In the genomic region with DNA sequence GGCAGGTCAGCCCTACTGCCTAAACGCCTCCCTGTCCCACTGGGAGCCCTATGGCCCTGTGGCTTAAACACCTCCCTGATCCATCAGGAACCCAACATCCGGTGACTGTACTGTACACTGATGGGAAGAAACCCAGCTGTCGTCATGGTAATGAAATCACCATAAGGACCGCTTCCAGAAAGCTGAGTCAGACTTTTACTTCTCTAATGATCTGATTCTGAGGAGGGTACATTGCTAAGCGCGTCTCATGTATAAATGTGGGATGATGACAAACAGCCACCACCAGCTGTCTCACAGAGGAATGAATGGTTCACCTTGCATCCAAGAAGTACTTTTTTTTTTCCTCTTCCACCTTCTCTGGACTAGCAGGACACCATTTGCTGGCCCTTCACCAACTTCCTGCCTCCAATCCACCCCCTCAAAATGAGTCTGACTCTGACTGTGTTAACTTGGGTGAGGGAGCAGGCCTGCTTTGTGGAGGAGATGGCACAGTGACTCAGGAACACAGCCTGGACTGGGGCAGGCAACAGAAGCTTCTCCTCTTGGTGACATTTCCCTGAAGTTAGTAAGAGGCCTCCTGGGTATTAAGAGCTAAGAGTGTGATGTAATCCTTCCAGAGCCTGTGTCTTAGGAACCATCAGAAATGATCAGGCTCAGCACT, we compare ENCODE assay signal across 8 mouse cellular contexts. TPM values are rescaled to one million over a fixed set of nuclear protein-coding genes. Genes with fewer than 3 reads are reported as not detected.
DNase-seq lines count a peak whose midpoint lies in the region; ATAC-seq and TF ChIP-seq lines count a peak whose summit lies in the region.

No protein-coding gene starts in this region.

- H3K4me3 ChIP-seq in C2C12 (ENCODE audit: insufficient read depth, poor library complexity, severe bottlenecking): no peak overlapping the region
- H3K4me3 ChIP-seq in embryonic facial prominence, embryonic 10.5 days: no peak overlapping the region
- no peak overlapping the region for H3K4me3 ChIP-seq in limb, embryonic 14.5 days (replicated peaks; ENCODE audit: low read length)

- peaks cover 83% of the 10 kb centered on the region for H3K4me1 ChIP-seq in embryonic facial prominence, embryonic 10.5 days
- H3K4me1 ChIP-seq in limb, embryonic 14.5 days (ENCODE audit: control insufficient read depth, insufficient read depth, low read length): peaks cover 64% of the 10 kb centered on the region

- no peak overlapping the region for H3ac ChIP-seq in C2C12 (ENCODE audit: control insufficient read depth, insufficient read length, low read depth)

- H3K27me3 ChIP-seq in C2C12 (ENCODE audit: control insufficient read depth, insufficient read depth, insufficient read length): no peaks in the 10 kb centered on the region
- H3K27me3 ChIP-seq in embryonic facial prominence, embryonic 10.5 days (replicated peaks; ENCODE audit: low read depth, poor library complexity, severe bottlenecking): no peaks in the 10 kb centered on the region
- H3K27me3 ChIP-seq in limb, embryonic 14.5 days (ENCODE audit: control insufficient read depth, insufficient read depth, low read length): no peaks in the 10 kb centered on the region

- H3K27ac ChIP-seq in embryonic facial prominence, embryonic 10.5 days (replicated peaks): peak overlapping the region; percentile 32; the same call in 1 of the 2 replicates
- H3K27ac ChIP-seq in limb, embryonic 14.5 days (replicated peaks; ENCODE audit: low read depth, low read length): peak overlapping the region; percentile 52; the same call in 1 of the 2 replicates

- TF ChIP-seq CTCF in C2C12 (IDR thresholded peaks at IDR 0.05; ENCODE audit: control insufficient read depth, insufficient read depth, insufficient read length): no peak

- H3K9me3 ChIP-seq in embryonic facial prominence, embryonic 10.5 days: no peaks in the 10 kb centered on the region
- no peaks in the 10 kb centered on the region for H3K9me3 ChIP-seq in limb, embryonic 14.5 days (ENCODE audit: control insufficient read depth, low read length)

- H3K9ac ChIP-seq in limb, embryonic 14.5 days (ENCODE audit: low read depth, low read length, severe bottlenecking): no peak overlapping the region

- 91% methylated on average over 6 of the region's 6 CpGs for WGBS in embryonic facial prominence, embryonic 10.5 days
- WGBS in limb, embryonic 14.5 days: 51% methylated on average over 6 of the region's 6 CpGs

- no peak overlapping the region for H3K4me2 ChIP-seq in limb, embryonic 14.5 days (replicated peaks; ENCODE audit: low read depth, low read length, severe bottlenecking)

- no peak for TF ChIP-seq POLR2A in limb, embryonic 14.5 days (IDR thresholded peaks at IDR 0.05; ENCODE audit: borderline replicate concordance, extremely low read depth, insufficient read depth, insufficient read length)

- H3K79me2 ChIP-seq in C2C12 (ENCODE audit: control insufficient read depth, insufficient read depth): peaks cover 87% of the 10 kb centered on the region

- peaks cover 58% of the 10 kb centered on the region for H3K79me3 ChIP-seq in C2C12 (ENCODE audit: low read depth)

- peaks cover 32% of the 10 kb centered on the region for H3K36me3 ChIP-seq in C2C12 (ENCODE audit: control insufficient read depth, insufficient read depth)
- peaks cover 48% of the 10 kb centered on the region for H3K36me3 ChIP-seq in embryonic facial prominence, embryonic 10.5 days (replicated peaks)
- peaks cover 15% of the 10 kb centered on the region for H3K36me3 ChIP-seq in limb, embryonic 14.5 days (ENCODE audit: control insufficient read depth, insufficient read depth, low read length)

- intact Hi-C loops in heart, postnatal 10 days (cut with DNase I): no loop called here

- peak; percentile 74 to 86 for DNase-seq in frontal cortex, adult 2 months (ENCODE audit: extremely low spot score in 1 of 2, low spot score in 1 of 2)
- no peak for DNase-seq in frontal cortex, postnatal 10 days (ENCODE audit: low spot score in 2 of 2)
- DNase-seq in embryonic facial prominence, embryonic 10.5 days (ENCODE audit: low spot score): no peak
- peak; percentile 86 to 87 for DNase-seq in heart, postnatal 10 days
- peak; percentile 45 for DNase-seq in limb, embryonic 14.5 days (ENCODE audit: low spot score)
- DNase-seq in retina, postnatal 1 day: peak; percentile 55
- DNase-seq in embryo, embryonic 10 days (ENCODE audit: low spot score): no peak

- no peak for ATAC-seq in limb, embryonic 14.5 days (ENCODE audit: low FRiP score, low read depth)

TF ChIP-seq in C2C12, 6 proteins besides CTCF, POLR2A, EP300 and RAD21:
- TF ChIP-seq CEBPB (IDR thresholded peaks at IDR 0.05; ENCODE audit: low read depth) (peak; percentile 61), MYOD1 (IDR thresholded peaks at IDR 0.05; ENCODE audit: control insufficient read depth, insufficient read length, low read depth) (peak; percentile 81), MYOG (IDR thresholded peaks at IDR 0.05; ENCODE audit: control insufficient read depth, extremely low read depth, insufficient read length) (no peak), FOSL1 (IDR thresholded peaks at IDR 0.05; ENCODE audit: insufficient read depth, low read length, poor library complexity, severe bottlenecking) (peak; percentile 18), MAX (IDR thresholded peaks at IDR 0.05) (no peak), USF1 (IDR thresholded peaks at IDR 0.05; ENCODE audit: low read depth) (no peak)

RNA-seq across cellular contexts. Expression of a gene that starts 43.0 kb away (rescaled TPM):
- 79.7 and 86.6 TPM in 2 replicates for polyA plus RNA-seq in frontal cortex, adult 2 months (2012; rRNA removed)
- 20.7 TPM for polyA plus RNA-seq in C2C12 (2012; fragmentation: generic; extraction: Trizol)
- 68.1 and 69.9 TPM in 2 replicates for polyA plus RNA-seq in embryonic facial prominence, embryonic 10.5 days (2016; fragmentation: Nextera tagmentation; extraction: Ambion mirVana)
- 10 to 100 TPM; 48.7 to 55.5 TPM for total RNA-seq in heart, postnatal 10 days (2021)
- polyA plus RNA-seq in limb, embryonic 14.5 days (2012; rRNA removed): 47.6 and 49.5 TPM in 2 replicates
- polyA plus RNA-seq in limb, embryonic 14.5 days (2014; fragmentation: Nextera tagmentation; extraction: Ambion mirVana): 30.2 and 39.8 TPM in 2 replicates

Comparison
In these comparisons a context has a peak if more than half of its experiments do, and no peak if none do; other contexts are left out.
1. DNase-seq: peak in frontal cortex, adult 2 months (2 of 2), heart, postnatal 10 days (2 of 2), limb, embryonic 14.5 days (single experiment) and retina, postnatal 1 day (single experiment); none in frontal cortex, postnatal 10 days (0 of 2), embryonic facial prominence, embryonic 10.5 days (single experiment) and embryo, embryonic 10 days (single experiment).